In genomic region chr1:135198412-135198811, GRCm38 (mm10) we compare ENCODE assay signal across 20 mouse cellular contexts. TPM values are rescaled to one million over a fixed set of nuclear protein-coding genes. Genes with fewer than 3 reads are reported as not detected.
DNase-seq lines count a peak whose midpoint lies in the region; ATAC-seq and TF ChIP-seq lines count a peak whose summit lies in the region.
"Had no signal": no experiment of that assay in that cellular context is flagged by ENCODE, and none has a peak within 500 bp of the region (broad histone marks: within the 10 kb centered on the region; RNA-seq: fewer than 3 reads in every experiment).

No protein-coding gene starts in this region.

- TF ChIP-seq EP300 in stomach, postnatal 0 days (optimal IDR thresholded peaks at IDR 0.05): no peak

- no peaks in the 10 kb centered on the region for H3K36me3 ChIP-seq in kidney, embryonic 14.5 days (ENCODE audit: control insufficient read depth, insufficient read depth, low read length)
- H3K36me3 ChIP-seq in neural tube, embryonic 13.5 days: no peaks in the 10 kb centered on the region
- no peaks in the 10 kb centered on the region for H3K36me3 ChIP-seq in neural tube, embryonic 15.5 days
- no peaks in the 10 kb centered on the region for H3K36me3 ChIP-seq in intestine, embryonic 16.5 days (ENCODE audit: control insufficient read depth, insufficient read depth, low read length)
- no peaks in the 10 kb centered on the region for H3K36me3 ChIP-seq in stomach, postnatal 0 days (ENCODE audit: control insufficient read depth, insufficient read depth, low read length)
- H3K36me3 ChIP-seq: liver, embryonic 13.5 days had no signal

- H3K9ac ChIP-seq in kidney, embryonic 14.5 days (ENCODE audit: low read depth, low read length): no peak overlapping the region
- H3K9ac ChIP-seq in neural tube, embryonic 13.5 days: no peak overlapping the region
- no peak overlapping the region for H3K9ac ChIP-seq in neural tube, embryonic 15.5 days (replicated peaks)
- 0 out of 2 replicates have a peak overlapping the region, but pooled peaks have one; percentile 27 for H3K9ac ChIP-seq in intestine, embryonic 16.5 days (ENCODE audit: low read depth, low read length)
- H3K9ac ChIP-seq in stomach, postnatal 0 days (ENCODE audit: low read length): no peak overlapping the region
- H3K9ac ChIP-seq: liver, embryonic 13.5 days had no signal

- ATAC-seq in kidney, embryonic 14.5 days (ENCODE audit: low FRiP score, low TSS enrichment): no peak
- ATAC-seq in neural tube, embryonic 13.5 days (ENCODE audit: low read depth): no peak
- ATAC-seq in neural tube, embryonic 15.5 days (ENCODE audit: low FRiP score): no peak
- no peak; the same call in 1 of the 2 replicates for ATAC-seq in intestine, embryonic 16.5 days
- ATAC-seq in stomach, postnatal 0 days (ENCODE audit: low FRiP score, low TSS enrichment): no peak
- ATAC-seq: activated CD4-positive, CD25-positive, alpha-beta regulatory T cell, adult 4 months; hindbrain, embryonic 16.5 days had no signal

- H3K4me3 ChIP-seq in kidney, embryonic 14.5 days (ENCODE audit: low read length): no peak overlapping the region
- no peak overlapping the region for H3K4me3 ChIP-seq in neural tube, embryonic 13.5 days
- H3K4me3 ChIP-seq in neural tube, embryonic 15.5 days (replicated peaks): no peak overlapping the region
- H3K4me3 ChIP-seq in intestine, embryonic 16.5 days (ENCODE audit: low read length): no peak overlapping the region
- no peak overlapping the region for H3K4me3 ChIP-seq in stomach, postnatal 0 days (ENCODE audit: low read depth, low read length)
- H3K4me3 ChIP-seq: left cerebral cortex, adult 2 months; liver, embryonic 13.5 days had no signal

- no peaks in the 10 kb centered on the region for H3K9me3 ChIP-seq in kidney, embryonic 14.5 days (ENCODE audit: control insufficient read depth, low read length)
- H3K9me3 ChIP-seq in neural tube, embryonic 13.5 days: no peaks in the 10 kb centered on the region
- no peaks in the 10 kb centered on the region for H3K9me3 ChIP-seq in neural tube, embryonic 15.5 days (replicated peaks)
- H3K9me3 ChIP-seq in intestine, embryonic 16.5 days (ENCODE audit: control insufficient read depth, low read length): no peaks in the 10 kb centered on the region
- H3K9me3 ChIP-seq in stomach, postnatal 0 days (ENCODE audit: control insufficient read depth, low read length): no peaks in the 10 kb centered on the region
- H3K9me3 ChIP-seq: liver, embryonic 13.5 days had no signal

- H3K27me3 ChIP-seq in kidney, embryonic 14.5 days (ENCODE audit: control insufficient read depth, insufficient read depth, low read length): no peaks in the 10 kb centered on the region
- H3K27me3 ChIP-seq in neural tube, embryonic 13.5 days: no peaks in the 10 kb centered on the region
- no peaks in the 10 kb centered on the region for H3K27me3 ChIP-seq in neural tube, embryonic 15.5 days (replicated peaks)
- H3K27me3 ChIP-seq in intestine, embryonic 16.5 days (replicated peaks; ENCODE audit: control insufficient read depth, insufficient read depth, low read length): no peaks in the 10 kb centered on the region
- no peaks in the 10 kb centered on the region for H3K27me3 ChIP-seq in stomach, postnatal 0 days (ENCODE audit: control insufficient read depth, insufficient read depth, low read length)

- no peak for TF ChIP-seq CTCF in stomach, postnatal 0 days (IDR thresholded peaks at IDR 0.05; ENCODE audit: low read depth)

- WGBS in kidney, embryonic 14.5 days: 52% methylated on average over 5 of the region's 5 CpGs
- 29% methylated on average over 5 of the region's 5 CpGs for WGBS in neural tube, embryonic 13.5 days
- 27% methylated on average over 5 of the region's 5 CpGs for WGBS in neural tube, embryonic 15.5 days
- 36% methylated on average over 5 of the region's 5 CpGs for WGBS in intestine, embryonic 16.5 days
- 47% methylated on average over 5 of the region's 5 CpGs for WGBS in stomach, postnatal 0 days

- no peaks in the 10 kb centered on the region; the same call in 1 of the 2 replicates for H3K4me1 ChIP-seq in kidney, embryonic 14.5 days (ENCODE audit: control insufficient read depth, insufficient read depth, low read length)
- peaks cover 9% of the 10 kb centered on the region for H3K4me1 ChIP-seq in neural tube, embryonic 13.5 days (replicated peaks)
- peaks cover 9% of the 10 kb centered on the region for H3K4me1 ChIP-seq in neural tube, embryonic 15.5 days
- peaks cover 15% of the 10 kb centered on the region for H3K4me1 ChIP-seq in intestine, embryonic 16.5 days (ENCODE audit: control insufficient read depth, insufficient read depth, low read length)
- 0 out of 2 replicates have a peak, but pooled peaks cover 2% of the 10 kb centered on the region for H3K4me1 ChIP-seq in stomach, postnatal 0 days (replicated peaks; ENCODE audit: control insufficient read depth, insufficient read depth)

- H3K27ac ChIP-seq in kidney, embryonic 14.5 days (ENCODE audit: low read depth, low read length): peak overlapping the region; percentile 39
- H3K27ac ChIP-seq in neural tube, embryonic 13.5 days (replicated peaks): no peak overlapping the region
- H3K27ac ChIP-seq in neural tube, embryonic 15.5 days (replicated peaks): no peak overlapping the region
- peak overlapping the region; percentile 98 for H3K27ac ChIP-seq in intestine, embryonic 16.5 days (ENCODE audit: low read length)
- peak overlapping the region; percentile 87 for H3K27ac ChIP-seq in stomach, postnatal 0 days (replicated peaks)
- H3K27ac ChIP-seq: left cerebral cortex, adult 2 months; liver, embryonic 13.5 days; macrophage had no signal

- no peak overlapping the region for H3K4me2 ChIP-seq in kidney, embryonic 14.5 days (replicated peaks; ENCODE audit: low read depth, low read length)
- peak overlapping the region; percentile 39 for H3K4me2 ChIP-seq in neural tube, embryonic 13.5 days
- H3K4me2 ChIP-seq in neural tube, embryonic 15.5 days: no peak overlapping the region
- H3K4me2 ChIP-seq in intestine, embryonic 16.5 days (ENCODE audit: low read depth, low read length): peak overlapping the region; percentile 44
- H3K4me2 ChIP-seq in stomach, postnatal 0 days (replicated peaks; ENCODE audit: low read depth): no peak overlapping the region

- DNase-seq in kidney, adult 11 months: no peak
- DNase-seq in stomach, postnatal 0 days (ENCODE audit: low spot score): no peak
- DNase-seq in layer of hippocampus, adult 8-10 months (ENCODE audit: low spot score in 2 of 2): no peak
- DNase-seq in urinary bladder, adult 2 months (ENCODE audit: low spot score): no peak
- DNase-seq: B cell, adult 2 months; cerebellum, adult 11 months; thymus, adult 2 months had no signal

RNA-seq across cellular contexts. Expression of gene Gpr37l1, which starts 30.9 kb away (rescaled TPM):
- not detected in 2 replicates for polyA plus RNA-seq in kidney, embryonic 14.5 days (2014; fragmentation: Nextera tagmentation; extraction: Ambion mirVana)
- polyA plus RNA-seq in neural tube, embryonic 13.5 days (2015; fragmentation: Nextera tagmentation; extraction: Ambion mirVana): 0.63 and 0.76 TPM in 2 replicates
- 1.4 and 1.7 TPM in 2 replicates for polyA plus RNA-seq in neural tube, embryonic 15.5 days (2015; fragmentation: Nextera tagmentation; extraction: Ambion mirVana)
- polyA plus RNA-seq in intestine, embryonic 16.5 days (2015; fragmentation: Nextera tagmentation; extraction: Ambion mirVana): 0.71 and 0.77 TPM in 2 replicates
- polyA plus RNA-seq in stomach, postnatal 0 days (2015; fragmentation: Nextera tagmentation; extraction: Ambion mirVana): 3.1 and 3.4 TPM in 2 replicates
- 100 to 1,000 TPM; 184 to 257 (median 204) TPM for total RNA-seq in layer of hippocampus, adult 8-10 months (2022)
- polyA plus RNA-seq in urinary bladder, adult 2 months (2012; rRNA removed): 6.8 and 7.3 TPM in 2 replicates
- total RNA-seq: common myeloid progenitor, adult 5-6 weeks; monocyte, adult 5-6 weeks; neutrophil, adult 5-6 weeks had no signal
- polyA plus RNA-seq: activated CD4-positive, CD25-positive, alpha-beta regulatory T cell, adult 4 months; heart, embryonic 16.5 days; liver, embryonic 13.5 days; macrophage had no signal

RNA-seq across cellular contexts. Expression of gene Arl8a, which starts 51.8 kb away (rescaled TPM):
- 32.0 and 44.5 TPM in 2 replicates for polyA plus RNA-seq in kidney, embryonic 14.5 days (2014; fragmentation: Nextera tagmentation; extraction: Ambion mirVana)
- 331 and 336 TPM in 2 replicates for polyA plus RNA-seq in neural tube, embryonic 13.5 days (2015; fragmentation: Nextera tagmentation; extraction: Ambion mirVana)
- 314 and 353 TPM in 2 replicates for polyA plus RNA-seq in neural tube, embryonic 15.5 days (2015; fragmentation: Nextera tagmentation; extraction: Ambion mirVana)
- polyA plus RNA-seq in intestine, embryonic 16.5 days (2015; fragmentation: Nextera tagmentation; extraction: Ambion mirVana): 21.4 and 56.5 TPM in 2 replicates
- 42.2 and 43.9 TPM in 2 replicates for polyA plus RNA-seq in stomach, postnatal 0 days (2015; fragmentation: Nextera tagmentation; extraction: Ambion mirVana)
- total RNA-seq in layer of hippocampus, adult 8-10 months (2022): 100 to 1,000 TPM; 251 to 262 (median 254) TPM
- 115 and 118 TPM in 2 replicates for polyA plus RNA-seq in urinary bladder, adult 2 months (2012; rRNA removed)

RNA-seq across cellular contexts. Expression of gene Elf3, which starts 60.0 kb away (rescaled TPM):
- polyA plus RNA-seq in kidney, embryonic 14.5 days (2014; fragmentation: Nextera tagmentation; extraction: Ambion mirVana): 22.4 and 26.8 TPM in 2 replicates
- 0.52 and 0.59 TPM in 2 replicates for polyA plus RNA-seq in neural tube, embryonic 13.5 days (2015; fragmentation: Nextera tagmentation; extraction: Ambion mirVana)
- 0.35 and 13.0 TPM in 2 replicates for polyA plus RNA-seq in neural tube, embryonic 15.5 days (2015; fragmentation: Nextera tagmentation; extraction: Ambion mirVana)
- polyA plus RNA-seq in intestine, embryonic 16.5 days (2015; fragmentation: Nextera tagmentation; extraction: Ambion mirVana): 264 and 267 TPM in 2 replicates
- 152 and 162 TPM in 2 replicates for polyA plus RNA-seq in stomach, postnatal 0 days (2015; fragmentation: Nextera tagmentation; extraction: Ambion mirVana)
- total RNA-seq in layer of hippocampus, adult 8-10 months (2022): not detected
- polyA plus RNA-seq in urinary bladder, adult 2 months (2012; rRNA removed): 46.7 and 50.1 TPM in 2 replicates
- total RNA-seq: common myeloid progenitor, adult 5-6 weeks; left cerebral cortex, adult 2 months; monocyte, adult 5-6 weeks had no signal
- polyA plus RNA-seq: activated CD4-positive, CD25-positive, alpha-beta regulatory T cell, adult 4 months; macrophage had no signal

Comparison
In these comparisons a context has a peak if more than half of its experiments do, and no peak if none do; other contexts are left out.
1. H3K4me2 ChIP-seq: peak in neural tube, embryonic 13.5 days (single experiment) and intestine, embryonic 16.5 days (single experiment); none in kidney, embryonic 14.5 days (single experiment), neural tube, embryonic 15.5 days (single experiment) and stomach, postnatal 0 days (single experiment).
2. H3K27ac ChIP-seq: peak in kidney, embryonic 14.5 days (single experiment), intestine, embryonic 16.5 days (single experiment) and stomach, postnatal 0 days (single experiment); none in neural tube, embryonic 13.5 days (single experiment) and neural tube, embryonic 15.5 days (single experiment).